Mouse (Mus musculus) spleen, postnatal 4 days (tissue): ENCODE measurements around the gene Hist1h2ad.
A peak's percentile ranks its signal among the peaks of the same experiment; 100 is the strongest.

ENCODE experiments used
- DNase-seq, 2 experiments: peaks; one replicate each; pipeline ENCODE4 v3.0.0; 2022; ENCODE audit warnings: low spot score in 2 of 2

Gene Hist1h2ad

GRCm38 (mm10) chr13:23620056-23620732, 46.0 kb downstream of the Hist1h2ad start:
- peak in 1 of 2 experiments; percentile 58 for DNase-seq

DNA sequence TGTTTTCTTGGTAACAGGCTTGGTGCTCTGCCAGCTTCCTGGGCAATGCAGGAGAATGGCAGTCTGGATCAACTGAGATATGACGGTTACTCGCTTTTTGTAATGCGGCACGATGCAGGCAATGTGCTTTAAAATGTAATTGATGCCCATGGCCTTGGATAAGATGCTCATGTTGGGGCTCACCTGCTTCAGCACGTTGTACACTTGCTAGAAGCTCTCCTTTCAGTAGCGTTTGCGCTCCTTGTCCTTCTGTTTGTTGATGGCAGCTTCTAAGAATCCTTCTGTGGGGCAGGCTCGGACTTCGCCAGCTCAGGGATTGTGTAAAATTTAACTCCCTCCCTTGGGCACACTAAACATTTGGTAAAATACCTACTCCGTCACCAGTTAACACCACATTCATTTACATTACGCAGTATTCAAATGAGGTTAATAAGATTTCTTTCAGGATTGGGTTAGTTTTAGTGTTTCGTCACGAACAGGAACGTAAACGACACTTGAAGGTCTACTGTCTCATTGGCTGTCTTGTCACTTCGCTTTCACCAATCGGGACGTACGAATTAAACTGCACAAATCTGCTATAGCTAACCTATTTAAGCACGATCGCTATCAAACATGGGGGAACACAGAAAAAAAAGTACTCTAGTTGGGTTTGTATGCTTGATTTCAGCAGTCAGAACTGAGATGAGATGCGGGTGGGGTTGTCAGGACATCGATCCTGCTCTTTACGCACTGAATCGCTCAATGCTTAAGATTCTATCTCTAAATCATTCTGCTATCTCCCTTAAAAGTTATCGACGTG, 46.8 kb downstream of the Hist1h2ad start, which contains the start of gene Hist1h2be:
Gene Hist1h2be (minus strand): TSS at position 392 of the 799 bp plus-strand sequence.
- peak; percentile 73 to 87 for DNase-seq

DNA sequence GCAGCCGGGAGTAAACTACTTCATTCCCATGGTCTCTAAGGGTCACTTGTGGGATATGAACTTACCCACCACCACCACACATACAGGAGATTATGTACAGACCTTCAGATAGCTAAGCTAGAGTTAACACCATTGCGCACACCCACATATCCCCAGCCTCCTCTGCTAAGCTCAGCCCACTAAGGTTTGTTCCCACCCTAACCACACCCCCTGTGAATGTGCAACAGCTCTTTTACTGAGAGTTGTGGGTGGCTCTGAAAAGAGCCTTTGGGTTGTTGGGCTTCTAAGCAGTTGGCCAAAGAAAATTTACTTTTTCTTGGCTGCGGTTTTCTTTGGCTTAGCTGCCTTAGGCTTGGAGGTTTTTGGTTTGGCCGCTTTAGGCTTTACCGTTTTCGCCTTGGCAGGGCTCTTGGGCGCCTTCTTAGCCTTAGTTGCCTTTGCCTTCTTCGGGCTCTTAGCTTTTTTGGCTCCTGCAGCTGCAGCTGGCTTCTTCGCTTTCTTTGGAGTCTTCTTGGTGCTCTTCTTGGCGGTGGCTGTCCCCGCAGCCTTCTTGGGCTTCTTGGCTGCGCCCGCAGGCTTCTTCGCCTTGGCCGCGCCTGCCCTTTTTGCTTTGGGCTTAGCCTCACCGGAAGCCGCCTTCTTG, 47.5 kb downstream of the Hist1h2ad start:
- peak; percentile 80 to 89 for DNase-seq

DNA sequence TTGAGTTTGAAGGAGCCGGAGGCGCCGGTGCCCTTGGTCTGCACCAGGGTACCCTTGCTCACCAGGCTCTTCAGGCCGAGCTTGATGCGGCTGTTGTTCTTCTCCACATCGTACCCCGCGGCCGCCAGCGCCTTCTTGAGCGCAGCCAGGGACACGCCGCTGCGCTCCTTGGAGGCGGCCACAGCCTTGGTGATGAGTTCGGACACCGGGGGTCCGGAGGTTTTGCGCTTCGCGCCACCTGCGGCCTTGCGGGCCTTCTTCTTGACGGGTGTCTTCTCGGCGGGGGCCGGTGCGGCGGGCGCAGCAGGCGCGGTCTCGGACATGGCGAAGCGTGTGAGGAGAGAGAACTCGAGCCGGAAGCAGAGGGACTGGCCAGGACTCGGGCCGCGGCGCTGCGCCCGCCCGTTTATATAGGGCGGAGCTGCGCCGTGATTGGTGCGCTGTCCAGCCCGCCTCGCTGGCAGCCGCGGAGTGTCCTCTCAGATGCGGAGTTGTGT, 48.0 kb downstream of the Hist1h2ad start, which contains the start of gene Hist1h1e:
Gene Hist1h1e (minus strand): TSS at position 384 of the 497 bp plus-strand sequence.
- DNase-seq = peak; percentile 96 to 100

GRCm38 (mm10) chr13:23622861-23623450, 48.8 kb downstream of the Hist1h2ad start:
- DNase-seq = peak; percentile 26 to 65
